Mouse (Mus musculus) B cell, adult 2 months (primary cell): ENCODE results near the gene Sspo.

Experiments used
- DNase-seq, 2 experiments: peaks; one replicate each; pipeline ENCODE4 v3.0.0; 2022

The Sspo gene

GRCm38 (mm10) chr6:48541560-48542450 lies 93.8 kb downstream of the Sspo start:
- no peak for DNase-seq

- no peak for DNase-seq
Observed at GRCm38 (mm10) chr6:48542631-48543030, 94.6 kb downstream of the Sspo start.

DNA sequence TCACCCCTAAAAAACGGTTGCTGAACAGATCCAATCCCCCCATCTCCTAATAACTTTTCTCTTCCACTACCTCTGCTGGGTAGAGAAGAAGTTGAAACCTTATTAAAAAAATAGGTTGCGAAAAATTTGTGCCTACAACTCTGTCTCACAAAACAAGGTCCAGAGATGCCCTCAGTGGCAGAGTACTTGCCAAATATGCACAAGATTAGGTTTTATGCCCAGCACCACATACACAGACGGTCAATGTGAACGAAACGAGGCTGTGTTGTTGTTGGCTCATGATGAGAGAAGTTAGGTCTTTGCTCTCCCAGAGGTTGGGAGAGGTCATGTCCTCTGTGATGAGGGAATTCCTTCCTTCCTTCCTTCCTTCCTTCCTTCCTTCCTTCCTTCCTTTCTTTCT lies 97.2 kb downstream of the Sspo start:
- DNase-seq, result no peak

DNA sequence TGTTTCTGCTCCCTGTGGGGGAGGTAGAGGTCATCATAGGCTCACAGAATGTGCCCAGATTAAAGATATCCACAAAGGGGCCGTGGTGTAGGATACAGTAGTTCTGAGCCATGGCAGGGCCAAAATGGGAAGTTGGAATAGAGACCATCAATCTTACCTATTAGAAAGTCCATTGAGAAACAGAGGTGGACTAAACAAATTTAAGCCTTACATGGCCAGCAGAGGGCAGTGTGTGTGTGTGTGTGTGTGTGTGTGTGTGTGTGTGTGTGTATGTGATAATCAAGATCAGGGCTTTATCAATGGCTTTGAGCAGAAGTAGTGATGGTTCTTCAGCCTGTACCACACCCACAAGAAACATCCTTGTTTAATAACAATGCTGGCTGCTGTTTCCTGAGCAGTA lies 98.2 kb downstream of the Sspo start:
- peak; percentile 57 to 58 for DNase-seq

DNA sequence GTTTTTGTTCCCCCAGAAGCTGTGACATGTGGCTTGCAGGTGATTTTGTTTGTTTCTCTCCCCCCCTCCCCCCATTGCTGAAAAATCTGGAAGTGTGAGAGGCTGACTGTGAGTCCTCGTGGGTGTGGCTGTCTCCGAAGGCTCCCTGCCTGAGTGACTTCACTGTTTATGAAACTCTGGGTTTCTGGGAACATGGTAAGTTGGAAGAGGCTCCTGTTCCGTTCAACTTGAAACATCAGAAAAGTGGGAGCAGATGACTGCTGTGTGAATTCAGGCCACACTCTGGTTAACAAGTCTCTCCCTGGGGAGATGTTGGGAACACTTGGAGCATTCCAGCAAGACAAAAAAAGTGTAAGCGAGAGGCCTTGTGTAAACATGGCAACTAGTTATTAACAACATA lies 98.8 kb downstream of the Sspo start:
- no peak for DNase-seq

GRCm38 (mm10) chr6:48548314-48548713 lies 100.3 kb downstream of the Sspo start:
- no peak for DNase-seq
